Mouse (Mus musculus) right cerebral cortex, postnatal 14 days (tissue): ENCODE measurements at regions not wholly inside any gene's neighbourhood (a gene's known extent, or its start where the extent isn't known, plus 50 kb on each side); places are given as distances from the start of the nearest gene placed in this dataset.
"Not testable (repeated sequence)": the region's sequence is repeated elsewhere in the genome, so short reads cannot be mapped to it uniquely, and the experiment has no call there.

Source experiments
- DNase-seq: peaks from one replicate; pipeline ENCODE4 v3.0.0; 2022

DNA sequence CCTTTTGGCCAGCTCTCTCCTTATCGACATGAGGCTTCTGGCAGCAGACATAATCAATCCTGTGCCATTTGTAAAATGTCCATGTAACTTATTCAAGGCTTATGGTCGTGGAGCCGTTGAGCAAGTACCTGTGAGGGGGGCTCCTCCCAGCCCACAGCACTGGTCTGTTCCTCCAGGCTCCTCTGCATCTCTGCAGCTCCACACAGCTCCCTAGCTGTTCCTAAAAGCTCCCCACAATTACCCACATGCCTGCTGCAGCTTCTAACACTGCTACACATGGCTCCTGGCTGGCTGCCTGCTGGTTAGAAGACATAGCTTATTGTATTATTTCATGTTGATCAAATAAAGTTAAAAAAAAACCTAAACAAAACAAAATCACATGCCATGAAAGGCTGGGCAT is 77.9 kb downstream of the Tcp10c start:
- not testable (repeated sequence) for DNase-seq

DNA sequence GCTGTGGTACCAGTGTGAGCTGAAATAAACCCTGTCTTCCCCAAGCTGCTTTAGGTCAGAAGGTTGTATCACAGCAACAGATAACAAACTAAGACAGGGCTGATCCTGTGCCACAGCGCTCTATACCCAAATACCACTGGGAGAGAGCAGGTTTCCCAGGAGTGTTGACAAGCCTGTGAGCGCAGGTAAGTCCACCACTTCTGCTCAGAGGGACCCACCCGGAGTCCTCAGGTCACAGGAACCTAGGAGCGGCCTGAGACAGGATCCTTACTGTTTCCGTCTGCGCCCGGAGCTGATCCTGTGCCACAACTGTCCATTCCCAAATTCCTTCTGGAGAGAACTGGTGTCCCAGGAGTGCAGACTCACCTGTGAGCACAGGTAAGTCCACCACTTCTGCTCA is 79.8 kb downstream of the Tcp10c start:
- DNase-seq = not testable (repeated sequence)

DNA sequence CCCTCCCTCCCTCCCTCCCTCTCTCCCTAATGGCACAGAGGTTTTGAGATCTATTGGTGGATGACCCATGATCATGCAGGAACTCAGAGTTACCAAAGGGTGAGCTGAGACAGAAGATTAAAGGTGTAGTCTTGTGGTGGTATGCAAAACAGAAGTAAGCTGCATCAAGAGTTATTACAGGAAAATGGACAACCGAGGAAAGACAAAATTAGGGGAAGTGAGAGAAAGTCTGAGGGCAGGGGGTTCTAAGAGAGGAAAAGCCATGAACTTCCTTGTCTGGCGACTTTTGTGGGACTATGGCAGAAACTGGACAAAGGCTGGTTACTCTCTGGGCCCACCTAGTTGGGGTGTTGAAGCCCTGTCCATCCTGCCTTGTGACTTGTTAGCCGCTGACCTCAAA is 84.4 kb downstream of the Tcp10c start:
- not testable (repeated sequence) for DNase-seq

DNA sequence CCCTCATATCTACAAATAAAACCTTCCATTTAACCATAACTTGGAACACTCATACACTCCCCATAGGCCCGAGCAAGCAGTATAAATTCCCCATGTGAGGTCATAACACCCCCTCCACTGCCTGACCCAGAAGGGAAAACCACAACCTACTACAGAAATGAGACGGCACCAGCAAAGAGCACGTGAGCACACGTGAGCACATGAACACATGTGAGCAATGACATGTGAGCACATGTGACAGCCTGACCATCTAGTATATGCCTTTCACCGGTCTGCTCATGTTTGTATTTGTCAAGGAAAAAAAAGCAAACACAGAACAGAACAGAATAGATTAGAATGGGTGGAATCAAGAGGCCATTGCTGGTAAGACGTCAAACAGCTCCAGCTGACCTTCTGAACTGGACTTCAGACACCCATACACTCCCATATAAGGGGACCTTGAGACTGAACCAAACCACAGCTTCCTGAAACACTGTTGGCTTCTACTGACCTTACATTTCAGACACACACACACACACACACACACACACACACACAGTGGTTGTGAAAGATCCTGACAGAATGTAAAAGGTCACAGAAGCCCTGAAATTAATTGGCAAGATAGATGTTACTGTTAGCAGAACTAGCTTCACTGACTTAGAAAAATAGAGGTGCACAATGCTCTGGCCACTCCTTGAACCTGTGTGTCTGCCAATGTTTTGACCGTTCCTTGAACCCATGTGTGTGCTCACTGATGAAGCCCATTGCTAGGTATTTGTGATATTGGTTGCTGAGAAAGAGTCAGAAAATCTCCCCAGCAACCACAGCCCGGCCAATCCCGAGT is 86.5 kb downstream of the Tcp10c start:
- DNase-seq = not testable (repeated sequence)

DNA sequence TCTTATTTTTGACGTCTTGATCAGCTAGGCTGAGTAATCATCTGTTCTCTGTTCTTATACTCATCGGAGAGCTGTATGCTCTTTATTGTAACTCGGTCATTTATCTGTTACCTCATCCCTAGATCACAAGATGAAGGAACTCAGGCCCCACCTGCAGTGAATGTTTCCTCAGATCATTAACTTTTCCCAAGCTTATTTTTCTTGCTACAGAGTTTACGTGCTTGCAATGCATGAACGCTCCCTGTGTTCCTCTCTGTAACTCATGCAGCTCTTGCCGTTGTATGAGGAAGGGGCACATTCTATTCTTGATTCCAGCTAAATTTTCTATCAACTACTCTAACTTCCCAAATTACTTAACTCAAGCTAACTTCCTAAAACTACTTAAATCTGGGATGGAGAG is 87.9 kb downstream of the Tcp10c start:
- DNase-seq = not testable (repeated sequence)

DNA sequence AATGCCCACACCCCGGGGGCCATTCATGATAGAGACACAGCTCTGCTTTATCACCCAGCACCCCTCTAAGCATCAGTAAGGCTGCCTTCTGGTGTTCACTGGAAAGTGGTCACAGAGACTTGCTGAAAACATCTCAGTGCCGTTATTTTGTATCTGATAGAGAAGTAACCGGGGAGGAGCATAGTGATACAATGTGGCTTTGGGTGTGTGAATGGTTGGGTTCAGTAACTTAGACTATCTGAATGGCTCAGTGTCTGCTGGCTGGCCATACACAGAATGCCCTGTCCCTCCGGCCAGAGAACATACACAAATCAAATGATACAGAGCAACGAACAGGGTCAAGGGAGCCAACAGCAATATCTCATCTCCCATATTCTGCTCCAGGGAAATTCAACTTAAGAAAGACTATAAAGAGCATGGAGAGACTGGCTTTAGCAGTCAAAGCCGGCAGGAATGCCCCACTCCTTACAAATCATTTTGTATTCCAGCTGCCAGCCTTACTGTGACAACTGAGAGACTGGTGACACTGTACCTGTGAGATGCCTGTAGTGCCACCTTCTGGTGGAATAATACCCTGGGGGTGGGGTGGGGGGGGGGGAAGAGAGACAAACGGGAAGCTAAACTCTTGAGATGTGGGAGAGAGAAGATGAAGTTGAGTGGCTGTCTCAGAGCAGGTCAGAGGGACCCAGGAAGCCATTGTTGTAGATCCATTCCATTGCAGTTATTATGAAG is 102.7 kb downstream of the Tcp10c start:
- not testable (repeated sequence) for DNase-seq

DNA sequence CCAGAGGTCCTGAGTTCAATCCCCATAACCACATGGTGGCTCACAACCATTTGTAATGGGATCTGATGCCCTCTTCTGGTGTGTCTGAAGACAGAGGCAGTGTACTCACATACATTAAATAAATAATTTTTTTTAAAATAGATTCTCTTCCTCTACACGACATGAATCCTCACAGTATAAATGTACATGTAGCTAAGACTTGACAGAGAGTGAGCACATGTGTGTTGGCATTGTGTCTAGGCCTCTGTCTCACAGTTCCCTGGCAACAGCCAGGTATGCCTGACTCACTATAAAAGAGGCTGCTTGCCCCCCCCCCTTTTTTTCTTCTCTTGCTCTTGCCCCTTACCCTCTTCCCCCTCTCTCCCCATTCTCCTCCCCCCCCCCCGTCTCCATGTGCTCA is 103.6 kb downstream of the Tcp10c start:
- not testable (repeated sequence) for DNase-seq

DNA sequence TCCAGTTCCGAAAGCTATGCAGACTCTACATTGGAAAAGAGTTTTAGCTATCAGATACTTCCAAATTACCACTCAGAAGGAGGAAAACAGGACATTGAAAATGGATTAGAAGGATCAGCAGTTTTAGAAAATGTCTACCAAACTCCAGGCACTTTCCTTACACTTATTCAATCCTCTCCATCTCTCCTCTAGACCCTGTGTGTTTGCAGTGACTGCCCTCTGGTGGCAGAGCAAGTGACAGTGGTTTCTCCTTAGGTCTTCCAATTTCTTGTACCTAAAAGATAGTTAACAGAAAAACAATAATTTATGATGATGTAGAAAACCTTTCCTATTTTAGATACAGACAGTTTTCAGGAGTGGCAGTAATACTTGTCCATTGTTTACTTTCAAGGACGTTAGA is 104.4 kb downstream of the Tcp10c start:
- not testable (repeated sequence) for DNase-seq

DNA sequence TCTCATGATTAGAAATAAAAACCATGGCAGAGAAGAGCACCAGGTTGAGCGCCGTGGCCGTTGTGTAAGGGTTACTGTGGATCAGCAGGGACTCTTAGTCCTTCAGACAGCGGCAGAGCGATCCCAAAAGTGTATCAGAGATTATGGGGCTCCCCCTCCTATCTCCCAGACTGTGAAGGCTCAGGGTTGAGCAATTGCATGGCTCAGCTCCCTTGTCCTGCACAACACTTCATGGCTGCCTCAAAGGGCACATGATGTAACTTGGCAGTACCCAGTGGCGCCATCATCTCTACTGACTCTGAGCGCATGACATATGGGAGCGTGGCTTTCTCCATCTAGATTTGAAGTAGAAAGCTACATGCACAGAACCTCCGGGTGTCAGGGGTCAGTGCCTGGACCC is 108.3 kb downstream of the Tcp10c start:
- not testable (repeated sequence) for DNase-seq

DNA sequence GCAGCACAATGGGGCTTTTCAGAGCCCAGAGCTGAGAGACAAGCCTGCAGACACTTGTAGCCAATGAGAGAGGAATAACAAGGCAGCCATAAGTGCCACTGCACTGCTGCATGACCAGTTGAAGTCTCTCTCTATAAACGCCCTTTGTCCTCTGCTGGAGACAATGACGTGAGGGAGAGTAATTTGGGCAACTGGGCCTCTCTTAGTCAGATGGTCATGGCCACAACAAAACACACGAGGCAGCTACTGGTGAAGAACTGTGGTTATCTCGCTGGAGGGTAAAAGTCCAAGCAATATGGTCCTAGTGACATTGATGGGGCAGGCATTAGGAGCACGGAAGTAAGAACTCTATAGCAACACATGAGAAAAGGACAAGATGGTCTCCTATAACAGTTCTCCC is 111.5 kb downstream of the Tcp10c start:
- not testable (repeated sequence) for DNase-seq

DNA sequence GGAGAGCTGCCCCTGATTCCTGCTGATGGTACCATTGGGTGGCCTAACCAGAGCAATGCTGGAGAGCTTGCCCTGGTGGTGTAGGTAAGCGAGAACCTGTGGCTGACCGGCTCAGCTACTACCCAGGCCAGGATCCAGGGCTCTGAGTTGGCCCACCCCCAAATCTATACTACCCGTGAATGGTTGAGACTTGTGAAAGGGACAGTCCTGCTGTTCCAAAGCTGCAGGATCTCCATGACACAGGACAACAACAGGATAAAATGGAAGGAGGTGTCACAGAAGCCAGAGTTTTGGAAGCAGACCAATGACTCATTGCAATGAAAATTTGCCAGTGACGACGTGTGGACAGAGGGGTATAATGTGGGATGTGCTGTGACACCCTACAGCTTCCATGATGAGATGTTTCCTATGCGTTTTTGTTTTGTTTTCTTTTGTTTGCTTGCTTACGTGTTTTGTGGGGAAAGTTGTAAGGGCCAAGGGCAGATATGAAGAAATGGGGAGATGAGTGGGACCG is 115.6 kb downstream of the Tcp10c start:
- not testable (repeated sequence) for DNase-seq

DNA sequence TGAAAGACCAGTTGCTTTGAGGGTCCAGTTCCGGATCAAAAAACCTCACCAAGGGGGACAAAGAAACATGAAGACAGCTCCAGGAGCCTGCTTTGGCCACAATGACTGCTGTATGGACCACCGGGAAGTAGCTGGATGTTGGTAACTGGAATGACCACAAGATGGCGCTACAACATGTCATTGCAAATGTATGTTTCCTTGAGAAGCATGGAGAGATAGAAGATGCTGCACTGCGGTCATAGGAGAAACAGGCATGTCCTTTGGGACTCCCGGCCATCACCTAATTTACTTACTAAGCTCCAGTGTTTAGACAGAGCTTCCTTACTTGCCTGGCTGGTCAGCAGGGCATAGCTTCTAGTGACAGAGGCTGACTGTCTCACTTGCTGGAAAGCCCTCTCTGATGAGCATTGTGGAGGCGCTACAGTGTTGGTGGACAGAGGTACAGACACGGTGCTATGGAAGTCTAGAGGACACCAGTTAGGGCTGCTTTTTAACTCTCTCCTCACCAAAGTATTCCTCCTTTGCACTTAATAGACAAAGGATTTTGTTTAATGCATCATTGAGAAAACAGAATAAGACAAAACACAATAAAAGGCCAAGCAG is 118.2 kb downstream of the Tcp10c start:
- peak; percentile 82 for DNase-seq

DNA sequence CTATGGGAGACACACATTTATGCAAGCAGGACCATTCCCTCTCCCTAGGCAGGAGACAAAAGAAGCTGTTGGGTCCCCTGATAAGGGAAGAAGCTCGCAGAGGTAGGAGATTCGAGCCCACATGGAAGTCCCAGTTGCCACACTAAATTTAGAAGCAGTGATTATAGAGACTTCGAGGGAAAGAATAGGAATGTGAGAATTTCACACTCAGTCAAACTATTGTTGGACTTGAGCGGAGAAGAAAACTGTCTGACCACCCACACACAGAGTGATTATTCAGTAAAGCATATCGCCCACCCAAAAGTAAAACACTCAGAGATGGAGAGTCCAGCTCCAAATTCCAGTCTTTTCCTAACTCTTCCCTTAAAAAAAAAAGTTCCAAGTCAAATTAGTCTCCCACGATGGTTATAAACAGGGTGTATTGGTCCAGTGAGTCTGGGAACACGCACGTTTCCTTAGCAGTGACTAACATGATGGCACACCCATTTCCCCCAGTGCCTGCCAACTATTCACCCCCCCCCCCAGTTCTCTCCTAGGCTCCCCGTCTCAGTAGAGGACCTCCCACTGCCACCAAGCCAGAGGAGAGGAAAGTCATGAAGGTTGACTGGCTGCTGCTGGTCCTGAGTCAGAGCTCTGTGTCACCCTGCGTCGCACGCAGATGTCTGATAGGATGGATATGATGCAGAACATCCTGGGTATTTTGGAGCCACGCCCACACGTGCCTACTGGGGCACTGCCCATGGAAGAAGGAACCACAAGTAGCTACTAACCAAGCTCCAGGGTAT is 120.1 kb downstream of the Tcp10c start:
- peak; percentile 38 for DNase-seq

DNA sequence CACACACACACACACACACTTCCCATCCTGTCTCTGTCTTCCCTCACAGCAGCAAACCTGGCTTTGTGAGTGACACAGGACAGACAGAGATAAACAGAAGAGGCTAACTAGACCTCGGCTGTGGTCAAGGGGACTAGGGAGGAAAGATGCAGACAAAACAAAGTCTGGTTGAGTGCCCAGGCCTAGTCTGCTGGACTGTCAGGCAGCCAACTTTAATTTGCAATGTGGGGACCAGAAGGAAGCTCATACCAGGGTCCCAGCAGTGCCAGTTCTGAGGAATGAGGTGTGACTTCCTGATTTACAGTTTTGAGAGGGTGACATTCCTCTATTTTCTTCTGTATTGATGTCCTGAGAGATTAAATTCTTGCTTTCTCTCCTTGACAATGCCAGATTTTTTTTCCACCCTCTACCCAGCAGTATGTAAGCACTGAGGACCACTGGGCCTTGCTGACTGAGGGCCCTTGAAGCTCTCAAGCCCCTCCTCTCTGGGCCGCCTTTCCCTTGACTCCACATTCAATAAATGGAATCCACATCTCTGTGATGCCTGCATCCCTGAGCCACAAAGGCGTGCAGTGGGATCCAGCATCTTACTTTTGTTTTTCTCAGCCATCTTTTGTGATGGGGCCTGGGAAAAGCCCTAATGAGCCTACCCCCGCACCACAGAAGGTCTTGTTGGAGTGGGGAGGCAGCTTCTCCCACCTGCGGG is 124.6 kb downstream of the Tcp10c start:
- no peak for DNase-seq

DNA sequence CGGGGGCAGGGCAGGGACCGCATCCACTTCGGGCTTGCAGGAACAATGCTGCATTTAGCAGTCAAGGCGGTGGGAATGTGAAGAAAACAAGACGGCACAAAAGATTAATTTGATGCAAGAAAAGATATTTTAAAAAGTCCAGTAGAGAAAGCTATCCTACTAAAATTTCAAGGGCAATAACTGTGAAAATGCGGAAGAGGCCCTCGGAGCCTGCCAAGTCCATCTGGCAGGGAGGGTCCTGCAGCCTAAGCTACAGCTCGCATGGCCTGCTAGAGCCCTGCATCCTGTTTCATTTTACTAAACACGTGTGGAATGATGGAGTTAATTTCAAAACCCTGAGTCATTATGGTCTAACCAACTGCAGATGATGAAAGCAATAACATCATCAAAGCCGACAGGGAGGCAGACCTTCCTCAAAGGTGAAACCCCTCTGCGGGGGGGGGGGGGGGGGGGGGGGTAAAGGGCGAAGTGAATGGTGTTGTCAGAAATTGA is 125.2 kb downstream of the Tcp10c start:
- DNase-seq = no peak

DNA sequence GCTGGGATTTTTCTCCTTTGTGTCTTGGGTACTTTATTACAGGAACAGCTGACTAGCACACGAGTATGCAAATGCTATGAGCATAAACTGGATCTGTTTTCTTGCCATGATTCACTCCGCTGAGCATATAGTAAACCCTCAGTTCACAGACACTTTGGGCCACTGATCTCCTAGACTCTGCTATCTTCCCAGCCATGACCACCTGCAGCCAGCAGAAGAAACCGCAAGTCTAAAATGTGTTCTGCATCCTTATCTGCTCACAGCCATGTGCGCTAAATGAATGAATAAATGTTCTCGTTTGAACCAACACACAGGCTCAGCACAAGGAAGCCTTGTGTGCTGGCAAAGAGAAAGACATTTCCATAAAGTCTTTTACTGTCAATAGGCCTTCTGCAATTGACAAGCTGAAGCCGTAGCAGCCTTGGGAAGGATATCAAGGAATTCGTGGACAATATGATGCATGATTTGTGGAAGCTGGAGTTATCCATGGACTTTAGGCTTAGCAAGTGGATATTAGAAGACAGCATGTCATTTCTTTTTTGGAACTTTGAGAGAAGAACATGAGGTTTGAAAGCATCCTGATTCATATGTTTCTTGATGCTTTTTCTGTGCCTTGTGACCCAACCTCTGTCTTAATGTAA is 127.2 kb downstream of the Tcp10c start:
- DNase-seq = no peak

DNA sequence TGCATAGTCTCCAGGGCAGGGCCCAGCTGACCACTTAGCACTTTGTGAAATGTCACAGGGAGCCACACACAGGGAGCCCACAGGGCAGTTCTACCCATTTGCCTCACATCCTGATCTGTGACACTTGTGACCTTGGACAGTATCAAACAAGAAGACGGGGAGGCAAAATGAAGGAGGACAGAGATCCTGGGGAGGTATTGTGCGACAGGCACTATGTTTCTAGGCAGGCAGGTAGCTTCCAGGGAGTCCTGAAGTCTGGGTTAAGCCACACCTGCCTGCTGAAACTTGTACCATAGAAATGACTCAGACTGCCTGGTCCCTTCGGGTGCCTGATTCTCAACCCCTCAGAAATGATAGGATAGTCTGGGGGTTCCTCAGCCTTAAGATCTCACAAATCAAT is 127.8 kb downstream of the Tcp10c start:
- no peak for DNase-seq

DNA sequence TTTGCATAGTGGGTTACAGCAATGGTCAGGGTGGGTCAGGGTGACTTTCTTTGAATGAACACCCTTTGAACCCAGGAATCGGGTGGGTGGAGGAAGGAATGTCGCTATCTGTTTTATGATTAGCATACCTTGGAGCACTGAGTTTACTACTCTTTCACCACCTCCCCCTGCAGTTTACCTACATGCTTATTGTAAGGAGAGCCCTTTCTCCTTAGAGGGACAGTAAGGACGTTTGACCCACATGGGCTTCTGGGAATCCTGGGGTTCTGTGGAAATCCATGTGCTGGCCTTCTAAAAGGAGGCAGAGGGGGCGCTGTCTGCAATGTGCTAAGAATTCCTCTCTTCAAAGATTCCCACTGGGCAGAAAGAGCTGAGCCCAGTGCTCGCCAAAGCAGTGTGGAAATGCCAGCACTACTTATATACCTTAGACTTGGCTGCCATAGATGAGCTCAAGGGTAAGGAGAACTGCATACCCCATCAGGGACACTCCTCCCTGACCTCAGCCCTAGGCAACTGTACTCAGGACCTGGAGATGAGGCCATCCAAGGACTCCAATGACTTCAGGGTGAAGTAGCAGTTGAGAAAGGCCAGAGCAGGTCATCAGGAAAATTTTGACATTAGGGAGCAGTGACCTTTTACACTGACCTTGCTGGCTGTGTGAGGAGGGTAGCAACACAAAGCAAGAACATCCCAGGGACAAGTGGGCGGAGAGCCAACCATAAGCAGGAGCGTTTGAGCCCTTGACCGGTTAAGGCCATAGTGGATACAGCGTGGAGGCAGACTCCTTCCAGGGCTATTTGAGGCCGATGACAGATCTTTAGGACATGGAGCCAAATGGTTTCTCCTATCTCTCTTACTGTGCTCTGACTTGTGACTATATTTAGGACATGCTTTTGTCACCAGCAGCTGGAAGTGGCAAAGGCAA is 133.2 kb downstream of the Tcp10c start:
- DNase-seq = no peak

DNA sequence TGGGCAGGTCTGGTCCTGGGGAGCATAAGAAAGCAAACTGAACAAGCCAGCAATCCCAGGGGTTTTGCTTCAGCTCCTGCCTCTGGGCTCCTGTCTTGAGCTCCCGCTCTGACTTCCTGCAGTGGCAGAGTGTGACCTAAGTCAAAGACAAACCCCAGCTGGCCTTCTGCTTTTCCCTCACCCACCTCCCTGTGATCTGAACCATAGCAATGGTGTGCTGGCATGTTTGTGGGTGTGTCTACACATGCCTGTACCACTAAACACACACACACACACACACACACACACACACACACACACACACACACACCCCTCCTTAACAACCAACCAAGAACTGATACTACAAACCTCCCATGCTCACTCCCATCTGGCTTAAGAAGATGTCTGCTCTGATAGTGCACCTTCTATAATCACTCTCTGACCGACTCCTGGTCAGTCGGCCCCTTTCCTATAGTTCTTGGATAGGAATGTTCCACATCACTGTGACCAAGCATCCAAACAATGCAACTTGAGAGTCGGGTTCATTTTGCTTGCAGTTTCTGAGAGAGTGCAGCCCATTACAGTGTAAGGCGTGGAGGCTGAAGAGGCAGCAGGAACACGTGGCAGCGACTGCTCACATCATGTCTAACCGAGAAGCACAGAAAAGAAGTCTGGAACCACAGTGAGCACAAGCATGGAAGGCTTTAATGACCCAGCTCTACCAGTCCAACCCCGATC is 134.4 kb downstream of the Tcp10c start:
- no peak for DNase-seq

DNA sequence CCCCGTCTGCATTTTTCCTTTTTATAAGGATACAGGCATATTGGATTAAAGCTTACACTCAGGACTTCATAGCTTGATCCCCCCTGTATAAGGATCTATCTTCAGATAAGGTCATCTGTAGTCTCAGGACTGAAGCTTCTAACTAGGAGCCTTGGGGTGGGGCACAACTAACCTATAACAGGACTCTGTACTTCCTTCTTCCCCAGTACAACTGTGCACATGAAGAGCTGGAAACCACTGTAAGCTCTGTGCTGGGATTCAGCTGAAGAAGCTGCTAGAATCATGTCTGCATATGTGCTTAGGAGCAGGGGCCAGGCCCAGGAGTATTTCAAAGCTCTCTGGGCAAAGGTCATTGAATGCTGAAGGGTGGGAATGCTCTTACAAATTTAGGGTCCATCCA is 137.9 kb downstream of the Tcp10c start:
- not testable (repeated sequence) for DNase-seq
